Mouse (Mus musculus) macrophage (primary cell): Measurements from ENCODE around the gene Zfp579. TPM values are rescaled to one million over a fixed set of nuclear protein-coding genes. Genes with fewer than 3 reads are reported as not detected.

Experiments
- H3K27ac ChIP-seq: fragments of 350-480 bp; formaldehyde crosslinking; 2 replicates; pipeline ENCODE4 v1.9.0; 2021
- H3K36me3 ChIP-seq: fragments of 350-480 bp; formaldehyde crosslinking; 2 replicates; pipeline ENCODE4 v1.9.0; 2021; ENCODE audit errors: inconsistent target
- H3K4me3 ChIP-seq: fragments of 350-480 bp; formaldehyde crosslinking; 2 replicates; pipeline ENCODE4 v1.9.0; 2021; ENCODE audit errors: inconsistent target
- H3K79me2 ChIP-seq: fragments of 350-480 bp; formaldehyde crosslinking; 2 replicates; pipeline ENCODE4 v1.9.0; 2021; ENCODE audit errors: inconsistent target
- WGBS: methylation state at CpG from one replicate; pipeline ENCODE4 v1.1.7; 2026; ENCODE audit warnings: inconsistent platforms; ENCODE audit not compliant: missing documents; 5-methylcytosine and 5-hydroxymethylcytosine counted together
- polyA plus RNA-seq: library from polyadenylated mRNA; stranded (reverse); fragments of 250-400 nt; gene quantifications from 3 replicates; pipeline ENCODE4 v1.2.4, GENCODE M21; 2018; ENCODE audit warnings: inconsistent platforms

Gene Zfp579
- polyA plus RNA-seq, 1 experiment from 2014 or later: 7.3 TPM

- Histone ChIP-seq H3K36me3 (no peaks in the 10 kb centered on the region), H3K79me2 (no peaks in the 10 kb centered on the region), H3K4me3 (no peak overlapping the region), H3K27ac (no peak overlapping the region)
- 67% methylated on average over 9 of the region's 10 CpGs for WGBS
These were observed 42.0 kb downstream of the Zfp579 start for GRCm38 (mm10) chr7:4953815-4954445.

GRCm38 (mm10) chr7:4950561-4951342 lies 45.2 kb downstream of the Zfp579 start:
- Histone ChIP-seq H3K27ac (peak overlapping the region; percentile 75), H3K36me3 (no peaks in the 10 kb centered on the region), H3K4me3 (no peak overlapping the region), H3K79me2 (no peaks in the 10 kb centered on the region)
- WGBS: 86% methylated on average over 19 of the region's 19 CpGs

- H3K27ac ChIP-seq: no peak overlapping the region
- H3K4me3 ChIP-seq: no peak overlapping the region
- no peaks in the 10 kb centered on the region for H3K36me3 ChIP-seq
- H3K79me2 ChIP-seq: no peaks in the 10 kb centered on the region
- WGBS: 41% methylated on average over 6 of the region's 6 CpGs
These were observed 47.6 kb downstream of the Zfp579 start for GRCm38 (mm10) chr7:4948386-4948785.

- 96% methylated on average over 2 of the region's 2 CpGs for WGBS
- H3K4me3 ChIP-seq: no peak overlapping the region
- H3K79me2 ChIP-seq: no peaks in the 10 kb centered on the region
- no peaks in the 10 kb centered on the region for H3K36me3 ChIP-seq
- no peak overlapping the region for H3K27ac ChIP-seq
These were observed 48.1 kb downstream of the Zfp579 start for GRCm38 (mm10) chr7:4947855-4948254.

GRCm38 (mm10) chr7:4943223-4943815 lies 52.6 kb downstream of the Zfp579 start:
- Histone ChIP-seq H3K4me3 (peak overlapping the region; percentile 20; the same call in 1 of the 2 replicates), H3K36me3 (no peaks in the 10 kb centered on the region), H3K79me2 (no peaks in the 10 kb centered on the region), H3K27ac (no peak overlapping the region)
- WGBS: 8% methylated on average over 15 of the region's 15 CpGs

GRCm38 (mm10) chr7:4942673-4943072 lies 53.3 kb downstream of the Zfp579 start:
- no peaks in the 10 kb centered on the region for H3K36me3 ChIP-seq
- H3K27ac ChIP-seq: no peak overlapping the region
- WGBS: 56% methylated on average over 5 of the region's 5 CpGs
- no peak overlapping the region for H3K4me3 ChIP-seq
- H3K79me2 ChIP-seq: no peaks in the 10 kb centered on the region

- Histone ChIP-seq H3K4me3 (no peak overlapping the region), H3K79me2 (no peaks in the 10 kb centered on the region), H3K27ac (no peak overlapping the region), H3K36me3 (no peaks in the 10 kb centered on the region)
- WGBS: 21% methylated on average over 9 of the region's 9 CpGs
These were observed 55.9 kb downstream of the Zfp579 start for GRCm38 (mm10) chr7:4940068-4940479.

- no peaks in the 10 kb centered on the region for H3K79me2 ChIP-seq
- 35% methylated on average over 2 of the region's 2 CpGs for WGBS
- H3K36me3 ChIP-seq: no peaks in the 10 kb centered on the region
- no peak overlapping the region for H3K4me3 ChIP-seq
- H3K27ac ChIP-seq: no peak overlapping the region
These were observed 57.5 kb downstream of the Zfp579 start for GRCm38 (mm10) chr7:4938456-4938855.

GRCm38 (mm10) chr7:4937392-4937791 lies 58.6 kb downstream of the Zfp579 start:
- no peak overlapping the region for H3K4me3 ChIP-seq
- H3K27ac ChIP-seq: no peak overlapping the region
- no peaks in the 10 kb centered on the region for H3K36me3 ChIP-seq
- 70% methylated on average over 6 of the region's 11 CpGs for WGBS
- no peaks in the 10 kb centered on the region for H3K79me2 ChIP-seq

- H3K4me3 ChIP-seq: no peak overlapping the region
- H3K79me2 ChIP-seq: no peaks in the 10 kb centered on the region
- 66% methylated on average over 9 of the region's 10 CpGs for WGBS
- H3K36me3 ChIP-seq: no peaks in the 10 kb centered on the region
- no peak overlapping the region for H3K27ac ChIP-seq
These were observed 59.1 kb downstream of the Zfp579 start for GRCm38 (mm10) chr7:4936832-4937231.

GRCm38 (mm10) chr7:4934160-4934914 lies 61.6 kb downstream of the Zfp579 start:
- no peaks in the 10 kb centered on the region for H3K79me2 ChIP-seq
- no peak overlapping the region for H3K4me3 ChIP-seq
- H3K36me3 ChIP-seq: no peaks in the 10 kb centered on the region
- WGBS: 82% methylated on average over 4 of the region's 4 CpGs
- H3K27ac ChIP-seq: no peak overlapping the region

Other genes starting within 250 kb of the Zfp579 start
- gene Cox6b2, start 243.1 kb downstream of the Zfp579 start, polyA plus RNA-seq: 1.3 TPM in 1 of 3 replicates, not detected in the others
- not detected in 3 replicates for gene Fam71e2, start 224.9 kb downstream of the Zfp579 start, polyA plus RNA-seq
- gene Il11, start 213.3 kb downstream of the Zfp579 start, polyA plus RNA-seq: not detected in 3 replicates
- gene Tmem190, start 213.2 kb downstream of the Zfp579 start, polyA plus RNA-seq: not detected in 3 replicates
- 0.67 to 1.6 TPM (median 0.70 TPM) in 3 replicates for gene Tmem238, start 206.5 kb downstream of the Zfp579 start, polyA plus RNA-seq
- gene Rpl28, start 203.3 kb downstream of the Zfp579 start, polyA plus RNA-seq: 395 to 534 TPM (median 483 TPM) in 3 replicates
- gene Ube2s, start 183.6 kb downstream of the Zfp579 start, polyA plus RNA-seq: 69.0 to 174 TPM (median 124 TPM) in 3 replicates
- gene Shisa7, start 151.5 kb downstream of the Zfp579 start, polyA plus RNA-seq: not detected in 3 replicates
- gene Isoc2b, start 125.9 kb downstream of the Zfp579 start, polyA plus RNA-seq: 6.2 to 11.2 TPM (median 10.2 TPM) in 3 replicates
- gene Isoc2a, start 119.0 kb downstream of the Zfp579 start, polyA plus RNA-seq: 9.6 to 13.3 TPM (median 13.0 TPM) in 3 replicates
- gene Gm36210, start 89.6 kb downstream of the Zfp579 start, polyA plus RNA-seq: not detected in 3 replicates
- 3.1 to 5.6 TPM (median 4.4 TPM) in 3 replicates for gene Zfp628, start 80.9 kb downstream of the Zfp579 start, polyA plus RNA-seq
- gene Nat14, start 74.1 kb downstream of the Zfp579 start, polyA plus RNA-seq: 0.15 to 1.1 TPM (median 0.17 TPM) in 3 replicates
- 0.13 to 0.33 TPM (median 0.28 TPM) in 3 replicates for gene Ssc5d, start 70.4 kb downstream of the Zfp579 start, polyA plus RNA-seq
- gene Sbk2, start 31.8 kb downstream of the Zfp579 start, polyA plus RNA-seq: 0.36 to 1.8 TPM (median 1.1 TPM) in 3 replicates
- not detected in 3 replicates for gene Sbk3, start 25.0 kb downstream of the Zfp579 start, polyA plus RNA-seq
- 13.7 to 24.6 TPM (median 14.3 TPM) in 3 replicates for gene Zfp524, start 18.3 kb upstream of the Zfp579 start, polyA plus RNA-seq
- gene Fiz1, start 18.5 kb upstream of the Zfp579 start, polyA plus RNA-seq: 16.5 to 21.5 TPM (median 18.2 TPM) in 3 replicates
- not detected in 3 replicates for gene Gm44973, start 19.3 kb upstream of the Zfp579 start, polyA plus RNA-seq
- 11.9 to 13.8 TPM (median 12.4 TPM) in 3 replicates for gene Zfp865, start 24.2 kb upstream of the Zfp579 start, polyA plus RNA-seq
- 0.28 to 1.1 TPM (median 0.37 TPM) in 3 replicates for gene Ccdc106, start 24.4 kb upstream of the Zfp579 start, polyA plus RNA-seq
- 0.25 to 0.76 TPM in 2 of 3 replicates, not detected in the other for gene 4632433K11Rik, start 38.0 kb upstream of the Zfp579 start, polyA plus RNA-seq
- 1.8 to 2.2 TPM (median 1.8 TPM) in 3 replicates for gene Zfp784, start 42.3 kb upstream of the Zfp579 start, polyA plus RNA-seq
- 2.0 TPM in 3 replicates for gene Zfp580, start 55.4 kb upstream of the Zfp579 start, polyA plus RNA-seq
- gene U2af2, start 66.0 kb upstream of the Zfp579 start, polyA plus RNA-seq: 93.4 to 180 TPM (median 101 TPM) in 3 replicates
- 84.6 to 130 TPM (median 119 TPM) in 3 replicates for gene Epn1, start 84.1 kb upstream of the Zfp579 start, polyA plus RNA-seq
- gene Rfpl4, start 120.8 kb upstream of the Zfp579 start, polyA plus RNA-seq: not detected in 3 replicates
- 0.32 to 1.4 TPM (median 0.40 TPM) in 3 replicates for gene Rasl2-9, start 129.8 kb upstream of the Zfp579 start, polyA plus RNA-seq
- gene Vmn1r55, start 153.5 kb upstream of the Zfp579 start, polyA plus RNA-seq: not detected in 3 replicates
- not detected in 3 replicates for gene Vmn1r56, start 200.6 kb upstream of the Zfp579 start, polyA plus RNA-seq
- gene Vmn1r57, start 222.3 kb upstream of the Zfp579 start, polyA plus RNA-seq: not detected in 3 replicates